Mouse (Mus musculus) thymus, adult 2 months (tissue): ENCODE measurements at regions not wholly inside any gene's neighbourhood (a gene's known extent, or its start where the extent isn't known, plus 50 kb on each side); places are given as distances from the start of the nearest gene placed in this dataset.

Experiments used
- CTCF ChIP-seq: fragments of 200-500 bp; IDR thresholded peaks from 2 replicates; pipeline ENCODE4 v1.5.1; 2012; ENCODE audit warnings: mild to moderate bottlenecking, control low read depth, low read length, moderate library complexity, borderline replicate concordance; ENCODE audit not compliant: control insufficient read depth, poor library complexity, insufficient read depth; ENCODE audit errors: extremely low read depth
- POLR2A ChIP-seq: fragments of 200-500 bp; IDR thresholded peaks from 2 replicates; pipeline ENCODE4 v1.6.1; 2012; ENCODE audit warnings: mild to moderate bottlenecking, low read length, control low read depth, moderate library complexity; ENCODE audit not compliant: control insufficient read depth, poor library complexity, insufficient read depth; ENCODE audit errors: extremely low read depth

GRCm38 (mm10) chr12:25451156-25451555, 354.2 kb upstream of the Id2 start:
- TF ChIP-seq POLR2A = no peak
- no peak for TF ChIP-seq CTCF
